ENCODE assay signal across 8 mouse cellular contexts in the genomic region with DNA sequence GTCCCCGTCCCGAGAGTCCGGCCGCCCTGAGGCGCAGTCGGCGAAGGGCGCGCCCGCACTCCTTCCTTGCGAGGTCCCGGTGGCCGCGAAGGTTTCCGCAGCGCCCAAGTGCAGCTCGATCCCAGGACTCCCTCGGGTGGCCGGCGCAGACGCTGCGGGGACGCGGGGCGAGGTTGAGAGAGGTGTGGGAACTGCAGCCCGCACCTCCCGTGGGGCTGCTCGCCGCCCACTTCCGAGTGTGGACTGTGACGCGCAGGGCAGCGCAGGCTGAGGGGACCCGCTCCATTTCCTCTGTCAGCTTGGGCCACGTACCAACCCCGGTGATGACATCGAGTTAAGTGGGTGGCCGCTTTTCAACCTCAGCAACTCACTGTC. TPM values are rescaled to one million over a fixed set of nuclear protein-coding genes. Genes with fewer than 3 reads are reported as not detected.
DNase-seq lines count a peak whose midpoint lies in the region; ATAC-seq lines count a peak whose summit lies in the region.

No protein-coding gene starts in this region.

- intact Hi-C loops in heart, postnatal 25 days (cut with DNase I) = no loop called here

- ATAC-seq in activated CD4-positive, CD25-positive, alpha-beta regulatory T cell, adult 4 months = peak; percentile 80
- no peak for ATAC-seq in forebrain, embryonic 13.5 days

- WGBS in forebrain, embryonic 13.5 days = 0% methylated on average over 36 of the region's 38 CpGs

- no peaks in the 10 kb centered on the region for H3K36me3 ChIP-seq in forebrain, embryonic 13.5 days (ENCODE audit: poor library complexity, severe bottlenecking)

- H3K27me3 ChIP-seq in forebrain, embryonic 13.5 days = peaks cover 39% of the 10 kb centered on the region

- peaks cover 15% of the 10 kb centered on the region for H3K4me1 ChIP-seq in forebrain, embryonic 13.5 days

- H3K4me2 ChIP-seq in forebrain, embryonic 13.5 days = peak overlapping the region; percentile 90

- H3K27ac ChIP-seq in forebrain, embryonic 13.5 days = no peak overlapping the region

- peak overlapping the region; percentile 53 for H3K4me3 ChIP-seq in forebrain, embryonic 13.5 days

- DNase-seq in cerebellum, postnatal 10 days = peak; percentile 82 to 84
- no peak for DNase-seq in cerebellum, adult 11-12 months
- DNase-seq in heart, postnatal 25 days (ENCODE audit: low spot score) = peak; percentile 63
- peak; percentile 68 to 72 for DNase-seq in kidney, postnatal 4 days
- DNase-seq in lung, postnatal 14 days = peak; percentile 65
- DNase-seq in right cerebral cortex, postnatal 14 days = peak; percentile 40

- peak overlapping the region; percentile 68 for H3K9ac ChIP-seq in forebrain, embryonic 13.5 days

- no peaks in the 10 kb centered on the region for H3K9me3 ChIP-seq in forebrain, embryonic 13.5 days (replicated peaks)

RNA-seq across cellular contexts. Expression of a gene that starts 0.4 kb away (rescaled TPM):
- under 1 TPM; 0.37 to 0.56 TPM for polyA plus RNA-seq in activated CD4-positive, CD25-positive, alpha-beta regulatory T cell, adult 4 months (2017; shearing (Covaris generic))
- polyA plus RNA-seq in forebrain, embryonic 13.5 days (2015; fragmentation: Nextera tagmentation; extraction: Ambion mirVana) = 0.78 and 0.80 TPM in 2 replicates
- 1 to 10 TPM; 1.7 to 3.0 TPM for total RNA-seq in heart, postnatal 25 days (2021)

RNA-seq across cellular contexts. Expression of a gene that starts 41.6 kb away (rescaled TPM):
- 10 to 100 TPM; 67.9 to 73.2 TPM for polyA plus RNA-seq in activated CD4-positive, CD25-positive, alpha-beta regulatory T cell, adult 4 months (2017; shearing (Covaris generic))
- 128 and 133 TPM in 2 replicates for polyA plus RNA-seq in forebrain, embryonic 13.5 days (2015; fragmentation: Nextera tagmentation; extraction: Ambion mirVana)
- 10 to 100 TPM; 71.0 to 71.6 TPM for total RNA-seq in heart, postnatal 25 days (2021)
